Mouse (Mus musculus): ENCODE results near the gene Tmem88b.

GRCm38 (mm10) chr4:155773335-155774078 is 12.2 kb downstream of the Tmem88b start:
- TF ChIP-seq CTCF (conservative IDR thresholded peaks at IDR 0.05; ENCODE audit: low read length) (no peak), POU5F1 (IDR thresholded peaks at IDR 0.05; ENCODE audit: borderline replicate concordance, low read length) (no peak), NANOG (IDR thresholded peaks at IDR 0.05; ENCODE audit: borderline replicate concordance, low read length) (no peak)

Measured in E14TG2a.4 (cell line).